Mouse (Mus musculus): ENCODE measurements around the gene Ak3. TPM values are rescaled to one million over a fixed set of nuclear protein-coding genes. Genes with fewer than 3 reads are reported as not detected.

Ak3 gene
- polyA plus RNA-seq, 1 experiment, result 18.4 TPM

DNA sequence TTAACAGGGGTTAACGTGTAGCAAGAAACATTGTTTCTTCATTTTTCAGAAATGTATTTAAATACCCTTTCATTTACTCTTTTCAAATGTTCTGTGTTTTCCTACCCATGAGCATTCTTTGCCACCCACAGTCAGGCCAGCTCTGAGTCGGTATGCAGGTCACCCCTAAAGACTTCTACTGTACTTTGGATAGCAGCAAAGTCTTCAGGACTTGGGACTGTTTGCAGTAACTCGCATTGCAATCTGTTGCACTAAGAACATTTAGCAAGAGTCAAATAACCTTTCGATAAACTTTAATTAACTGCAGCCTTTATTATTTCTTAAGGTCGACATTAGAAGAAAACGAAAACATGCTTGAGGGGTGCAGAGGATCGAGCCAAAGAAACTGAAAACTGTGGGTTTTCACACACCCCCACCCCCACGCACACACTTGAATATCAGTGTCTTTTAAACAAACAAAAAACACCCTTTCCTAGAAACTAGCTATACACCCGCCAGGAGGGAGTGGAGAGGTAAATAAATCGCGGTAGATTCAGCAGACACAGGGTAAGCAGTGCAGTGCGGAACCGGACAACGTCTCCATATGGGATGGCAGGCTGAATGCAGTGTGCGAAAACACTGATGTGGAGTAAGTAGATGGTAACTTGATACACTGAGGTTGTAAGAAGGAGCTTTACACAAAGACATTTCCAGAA lies 1.7 kb downstream of the Ak3 start:
- H3K27ac ChIP-seq (ENCODE audit: insufficient read depth, low read length), result no peak overlapping the region
- 62% methylated on average over 15 of the region's 15 CpGs for WGBS

DNA sequence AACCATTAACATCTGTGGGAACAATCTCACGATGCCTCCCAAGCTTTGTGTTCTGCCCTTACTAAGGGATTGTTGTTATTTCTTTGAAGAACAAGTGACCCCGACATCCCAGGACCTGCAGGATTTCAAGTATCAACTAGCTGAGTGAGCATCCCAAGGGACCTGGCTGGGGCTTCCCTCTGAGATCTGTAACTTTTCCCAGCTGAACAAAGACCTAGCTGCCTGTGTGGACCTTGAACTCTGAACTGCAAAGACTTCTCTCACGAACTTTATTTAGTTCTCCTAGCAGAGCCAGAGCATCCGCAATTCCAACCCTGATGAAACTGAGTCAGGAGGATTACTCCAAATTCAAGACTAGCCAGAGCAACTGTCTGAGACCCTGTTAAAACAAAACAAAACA lies 2.4 kb downstream of the Ak3 start:
- 89% methylated on average over 4 of the region's 4 CpGs for WGBS

More for the DNA sequence above, 1.7 kb downstream of the Ak3 start:
- no peaks in the 10 kb centered on the region for H3K36me3 ChIP-seq (ENCODE audit: control insufficient read depth, insufficient read depth, low read length)
- DNase-seq (ENCODE audit: low read depth in 1 of 2, low spot score in 2 of 2), result no peak
- H3K4me1 ChIP-seq (ENCODE audit: control insufficient read depth, insufficient read depth, insufficient read length), result no peaks in the 10 kb centered on the region; the same call in none of the 2 replicates
- no peaks in the 10 kb centered on the region for H3K27me3 ChIP-seq (ENCODE audit: control insufficient read depth, insufficient read depth, low read length)
- no peak overlapping the region for H3K4me3 ChIP-seq (ENCODE audit: extremely low read depth, insufficient read depth, insufficient read length)
- no peak for TF ChIP-seq POLR2A (IDR thresholded peaks at IDR 0.05; ENCODE audit: low read depth, low read length)
- no peak for TF ChIP-seq CTCF (IDR thresholded peaks at IDR 0.05; ENCODE audit: extremely low read depth, insufficient read depth, insufficient read length, insufficient replicate concordance)

DNA sequence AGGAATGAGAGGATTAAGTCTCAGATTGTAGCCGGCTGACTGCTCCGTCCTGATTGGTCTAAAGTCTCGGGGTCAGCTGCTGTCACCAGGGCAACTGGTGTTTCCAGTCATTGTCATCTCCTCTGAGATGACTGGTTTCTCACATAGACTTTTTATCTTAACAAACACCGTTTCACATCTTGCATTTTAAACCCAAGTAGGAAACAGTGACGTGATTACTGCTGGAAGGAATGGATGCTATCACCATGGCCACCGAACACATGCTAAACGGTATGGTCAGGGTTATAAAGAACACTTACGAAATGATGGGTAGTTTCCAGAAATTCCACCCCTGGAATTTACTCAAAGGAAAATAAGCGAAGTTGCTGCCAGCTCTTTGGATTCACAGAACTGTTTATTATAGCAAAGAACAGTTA lies 3.4 kb downstream of the Ak3 start:
- Histone ChIP-seq H3K27ac (ENCODE audit: insufficient read depth, low read length) (no peak overlapping the region), H3K4me3 (ENCODE audit: extremely low read depth, insufficient read depth, insufficient read length) (no peak overlapping the region), H3K4me1 (ENCODE audit: control insufficient read depth, insufficient read depth, insufficient read length) (no peaks in the 10 kb centered on the region; the same call in none of the 2 replicates), H3K36me3 (ENCODE audit: control insufficient read depth, insufficient read depth, low read length) (0 out of 2 replicates have a peak, but pooled peaks cover 1% of the 10 kb centered on the region), H3K27me3 (ENCODE audit: control insufficient read depth, insufficient read depth, low read length) (no peaks in the 10 kb centered on the region)
- no peak for TF ChIP-seq CTCF (IDR thresholded peaks at IDR 0.05; ENCODE audit: extremely low read depth, insufficient read depth, insufficient read length, insufficient replicate concordance)
- no peak for TF ChIP-seq POLR2A (IDR thresholded peaks at IDR 0.05; ENCODE audit: low read depth, low read length)
- DNase-seq (ENCODE audit: low read depth in 1 of 2, low spot score in 2 of 2), result no peak
- WGBS, result 86% methylated on average over 9 of the region's 9 CpGs

More for the DNA sequence above, 2.4 kb downstream of the Ak3 start:
- no peak overlapping the region for H3K4me3 ChIP-seq (ENCODE audit: extremely low read depth, insufficient read depth, insufficient read length)
- no peak overlapping the region for H3K27ac ChIP-seq (ENCODE audit: insufficient read depth, low read length)
- H3K4me1 ChIP-seq (ENCODE audit: control insufficient read depth, insufficient read depth, insufficient read length), result no peaks in the 10 kb centered on the region; the same call in none of the 2 replicates
- no peak for DNase-seq (ENCODE audit: low read depth in 1 of 2, low spot score in 2 of 2)
- TF ChIP-seq CTCF (IDR thresholded peaks at IDR 0.05; ENCODE audit: extremely low read depth, insufficient read depth, insufficient read length, insufficient replicate concordance), result no peak
- no peak for TF ChIP-seq POLR2A (IDR thresholded peaks at IDR 0.05; ENCODE audit: low read depth, low read length)
- H3K27me3 ChIP-seq (ENCODE audit: control insufficient read depth, insufficient read depth, low read length), result no peaks in the 10 kb centered on the region
- H3K36me3 ChIP-seq (ENCODE audit: control insufficient read depth, insufficient read depth, low read length), result no peaks in the 10 kb centered on the region

DNA sequence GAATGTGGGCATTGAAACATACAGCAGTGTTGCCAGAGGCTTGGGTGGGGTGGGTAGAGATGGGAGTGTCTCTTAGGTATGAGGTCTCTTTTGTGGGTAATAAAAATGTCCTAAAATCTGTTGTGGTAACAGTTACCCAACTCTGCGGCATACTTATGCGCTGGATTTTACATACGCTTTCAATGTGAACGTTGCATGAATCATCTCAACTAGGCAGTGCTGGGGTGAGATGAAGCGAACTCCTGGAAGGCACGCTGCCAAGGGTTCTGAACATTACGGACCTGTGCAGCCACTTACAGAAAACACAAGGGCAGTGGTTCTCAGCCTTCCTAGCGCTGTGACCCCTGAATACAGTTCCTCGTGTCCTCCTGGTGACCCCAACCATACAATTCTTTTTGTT lies 5.1 kb downstream of the Ak3 start:
- 89% methylated on average over 9 of the region's 9 CpGs for WGBS
- Histone ChIP-seq H3K4me3 (ENCODE audit: extremely low read depth, insufficient read depth, insufficient read length) (no peak overlapping the region), H3K36me3 (ENCODE audit: control insufficient read depth, insufficient read depth, low read length) (0 out of 2 replicates have a peak, but pooled peaks cover 1% of the 10 kb centered on the region), H3K27me3 (ENCODE audit: control insufficient read depth, insufficient read depth, low read length) (no peaks in the 10 kb centered on the region), H3K27ac (ENCODE audit: insufficient read depth, low read length) (no peak overlapping the region), H3K4me1 (ENCODE audit: control insufficient read depth, insufficient read depth, insufficient read length) (no peaks in the 10 kb centered on the region; the same call in 1 of the 2 replicates)
- no peak for TF ChIP-seq CTCF (IDR thresholded peaks at IDR 0.05; ENCODE audit: extremely low read depth, insufficient read depth, insufficient read length, insufficient replicate concordance)
- TF ChIP-seq POLR2A (IDR thresholded peaks at IDR 0.05; ENCODE audit: low read depth, low read length), result no peak
- DNase-seq (ENCODE audit: low read depth in 1 of 2, low spot score in 2 of 2), result no peak

DNA sequence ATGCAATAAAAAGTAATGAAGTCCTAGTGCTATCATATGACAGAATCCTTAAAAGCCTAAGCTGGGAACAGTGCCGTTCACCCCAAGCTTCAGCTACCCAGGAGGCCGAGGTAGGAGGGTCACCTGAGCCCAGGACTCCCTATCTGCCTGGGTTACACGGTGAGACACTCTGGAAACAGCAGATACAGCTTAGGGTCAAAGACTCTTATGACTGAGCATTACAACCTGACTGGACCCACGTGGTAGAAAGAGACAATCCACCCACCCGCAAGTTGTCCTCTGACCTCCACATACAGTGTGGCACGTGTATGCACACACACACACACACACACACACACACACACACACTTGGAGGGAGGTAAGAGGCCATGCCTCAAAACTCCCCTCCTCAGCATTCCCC lies 5.6 kb downstream of the Ak3 start:
- Histone ChIP-seq H3K4me3 (ENCODE audit: extremely low read depth, insufficient read depth, insufficient read length) (no peak overlapping the region), H3K27ac (ENCODE audit: insufficient read depth, low read length) (no peak overlapping the region), H3K36me3 (ENCODE audit: control insufficient read depth, insufficient read depth, low read length) (peaks cover 3% of the 10 kb centered on the region; the same call in 1 of the 2 replicates), H3K27me3 (ENCODE audit: control insufficient read depth, insufficient read depth, low read length) (no peaks in the 10 kb centered on the region), H3K4me1 (ENCODE audit: control insufficient read depth, insufficient read depth, insufficient read length) (no peaks in the 10 kb centered on the region)
- TF ChIP-seq CTCF (IDR thresholded peaks at IDR 0.05; ENCODE audit: extremely low read depth, insufficient read depth, insufficient read length, insufficient replicate concordance), result no peak
- no peak for TF ChIP-seq POLR2A (IDR thresholded peaks at IDR 0.05; ENCODE audit: low read depth, low read length)
- DNase-seq (ENCODE audit: low read depth in 1 of 2, low spot score in 2 of 2), result no peak
- 92% methylated on average over 6 of the region's 6 CpGs for WGBS

DNA sequence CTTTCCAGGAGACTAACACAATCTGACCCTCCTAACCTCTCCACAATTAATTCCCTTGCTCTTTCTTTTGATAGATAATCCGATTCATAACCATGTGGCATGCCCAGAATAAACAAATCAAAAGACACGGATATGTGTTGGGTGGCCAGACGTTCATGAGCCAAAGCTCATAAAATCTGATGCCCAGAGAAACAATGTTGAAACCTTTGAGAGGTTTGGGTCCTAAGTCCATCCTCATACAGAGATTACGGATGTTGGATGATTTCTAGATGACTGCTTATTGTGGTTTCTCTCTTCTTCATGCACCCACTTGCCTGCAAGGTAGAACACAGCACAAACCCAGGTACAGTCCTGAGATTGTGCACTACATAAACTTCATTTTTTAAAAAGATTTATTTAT lies 7.6 kb downstream of the Ak3 start:
- Histone ChIP-seq H3K4me1 (ENCODE audit: control insufficient read depth, insufficient read depth, insufficient read length) (no peaks in the 10 kb centered on the region), H3K36me3 (ENCODE audit: control insufficient read depth, insufficient read depth, low read length) (peaks cover 6% of the 10 kb centered on the region), H3K27me3 (ENCODE audit: control insufficient read depth, insufficient read depth, low read length) (no peaks in the 10 kb centered on the region), H3K4me3 (ENCODE audit: extremely low read depth, insufficient read depth, insufficient read length) (no peak overlapping the region), H3K27ac (ENCODE audit: insufficient read depth, low read length) (no peak overlapping the region)
- no peak for DNase-seq (ENCODE audit: low read depth in 1 of 2, low spot score in 2 of 2)
- no peak for TF ChIP-seq CTCF (IDR thresholded peaks at IDR 0.05; ENCODE audit: extremely low read depth, insufficient read depth, insufficient read length, insufficient replicate concordance)
- no peak for TF ChIP-seq POLR2A (IDR thresholded peaks at IDR 0.05; ENCODE audit: low read depth, low read length)
- WGBS, result 93% methylated on average over 4 of the region's 4 CpGs

DNA sequence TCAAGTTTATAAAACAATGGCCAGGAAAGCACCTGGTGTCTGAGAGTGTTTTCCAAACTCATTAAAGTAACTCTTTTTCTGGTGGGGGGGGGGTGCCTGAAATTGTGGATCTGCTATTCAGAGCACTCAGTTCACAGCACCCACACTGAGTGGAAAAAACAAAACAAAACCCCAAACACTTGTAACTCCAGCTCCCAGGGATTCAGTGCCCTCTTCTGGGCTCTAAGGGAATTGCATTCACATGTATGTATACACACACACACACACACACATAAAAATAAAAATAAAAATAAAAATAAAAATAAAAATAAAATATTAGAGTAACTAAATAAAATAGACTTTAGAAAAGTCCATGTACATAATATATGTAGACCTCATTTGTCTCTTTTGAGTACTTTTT lies 8.4 kb downstream of the Ak3 start:
- no peak overlapping the region for H3K4me3 ChIP-seq (ENCODE audit: extremely low read depth, insufficient read depth, insufficient read length)
- DNase-seq (ENCODE audit: low read depth in 1 of 2, low spot score in 2 of 2), result no peak
- no peak overlapping the region for H3K27ac ChIP-seq (ENCODE audit: insufficient read depth, low read length)
- no peaks in the 10 kb centered on the region for H3K27me3 ChIP-seq (ENCODE audit: control insufficient read depth, insufficient read depth, low read length)
- no peak for TF ChIP-seq POLR2A (IDR thresholded peaks at IDR 0.05; ENCODE audit: low read depth, low read length)
- TF ChIP-seq CTCF (IDR thresholded peaks at IDR 0.05; ENCODE audit: extremely low read depth, insufficient read depth, insufficient read length, insufficient replicate concordance), result no peak
- H3K4me1 ChIP-seq (ENCODE audit: control insufficient read depth, insufficient read depth, insufficient read length), result no peaks in the 10 kb centered on the region
- H3K36me3 ChIP-seq (ENCODE audit: control insufficient read depth, insufficient read depth, low read length), result peaks cover 7% of the 10 kb centered on the region
